In the genomic region with DNA sequence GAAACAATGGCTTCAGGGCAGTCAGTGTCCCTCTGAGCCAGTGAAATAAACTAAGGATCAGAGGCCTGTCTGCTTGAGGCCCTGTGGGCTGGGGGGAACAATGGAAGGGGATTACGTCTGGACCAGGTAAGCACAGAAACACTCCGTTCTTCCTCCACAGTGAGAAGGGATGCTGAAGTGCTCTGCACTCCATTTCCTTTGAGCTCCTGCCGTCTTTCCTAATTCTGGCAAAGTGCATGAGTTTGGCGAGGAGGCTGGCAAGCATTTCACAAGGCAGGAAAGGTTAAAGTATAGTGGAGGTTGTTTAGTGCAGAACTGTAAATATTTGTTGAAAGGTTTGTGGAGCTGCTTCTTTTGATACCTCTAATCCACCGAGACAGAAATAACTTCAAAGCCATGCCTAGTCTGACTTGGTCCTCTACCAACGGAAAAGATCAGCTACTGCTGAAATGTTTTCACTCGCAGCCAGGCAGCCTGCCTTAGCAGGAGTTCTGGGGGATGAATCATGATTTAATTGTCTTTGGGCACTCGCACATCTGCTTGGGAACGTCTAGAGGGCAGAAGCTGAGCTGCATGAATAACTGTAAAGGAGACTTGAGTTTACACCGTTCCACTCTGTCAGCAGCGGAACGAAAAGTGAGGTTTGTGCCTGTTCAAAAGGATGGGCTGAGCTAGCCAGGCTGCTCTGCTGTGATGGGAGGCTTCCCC, we compare ENCODE assay signal across 8 mouse cellular contexts.
DNase-seq lines count a peak whose midpoint lies in the region; ATAC-seq lines count a peak whose summit lies in the region.
"Had no signal": no experiment of that assay in that cellular context is flagged by ENCODE, and none has a peak within 500 bp of the region (broad histone marks: within the 10 kb centered on the region; RNA-seq: fewer than 3 reads in every experiment).

No protein-coding gene starts in this region.

- no peak overlapping the region for H3K4me3 ChIP-seq in forebrain, embryonic 11.5 days (ENCODE audit: low read depth, low read length)
- H3K4me3 ChIP-seq: liver, embryonic 15.5 days had no signal

- H3K27me3 ChIP-seq in forebrain, embryonic 11.5 days (ENCODE audit: control insufficient read depth, insufficient read depth, low read length), result no peaks in the 10 kb centered on the region
- H3K27me3 ChIP-seq: liver, embryonic 15.5 days had no signal

- 7% methylated on average over 12 of the region's 12 CpGs for WGBS in forebrain, embryonic 11.5 days

- no peak overlapping the region for H3K9ac ChIP-seq in forebrain, embryonic 11.5 days (ENCODE audit: low read length)
- H3K9ac ChIP-seq: liver, embryonic 15.5 days had no signal

- 0 out of 2 replicates have a peak overlapping the region, but pooled peaks have one; percentile 0 for H3K4me2 ChIP-seq in forebrain, embryonic 11.5 days (ENCODE audit: low read depth, low read length, severe bottlenecking)
- H3K4me2 ChIP-seq: liver, embryonic 15.5 days had no signal

- H3K36me3 ChIP-seq in forebrain, embryonic 11.5 days (ENCODE audit: control insufficient read depth, insufficient read depth, low read length), result no peaks in the 10 kb centered on the region
- H3K36me3 ChIP-seq: liver, embryonic 15.5 days had no signal

- intact Hi-C loops in left cerebral cortex, postnatal 4 days (cut with DNase I), result loop anchor here (10.0 kb wide), 1 partner anchor 132 kb away; no protein-coding TSS in a partner anchor
- intact Hi-C loops in left cerebral cortex, postnatal 25 days (cut with DNase I), result no loop called here

- no peaks in the 10 kb centered on the region; the same call in 1 of the 2 replicates for H3K4me1 ChIP-seq in forebrain, embryonic 11.5 days (replicated peaks; ENCODE audit: control insufficient read depth, insufficient read depth, low read length)
- H3K4me1 ChIP-seq: liver, embryonic 15.5 days had no signal

- H3K9me3 ChIP-seq in forebrain, embryonic 11.5 days (ENCODE audit: control insufficient read depth, low read length), result no peaks in the 10 kb centered on the region
- H3K9me3 ChIP-seq: liver, embryonic 15.5 days had no signal

- ATAC-seq in forebrain, embryonic 11.5 days (replicated peaks; ENCODE audit: low FRiP score), result no peak

- DNase-seq in left cerebral cortex, adult 9 months (ENCODE audit: low spot score in 2 of 2), result peak; percentile 7 to 15
- no peak for DNase-seq in left cerebral cortex, postnatal 4 days
- DNase-seq in forebrain, embryonic 11.5 days (ENCODE audit: low spot score), result peak; percentile 52
- DNase-seq in left cerebral cortex, postnatal 25 days (ENCODE audit: low spot score in 2 of 2), result peak; percentile 21 to 46
- peak; percentile 27 for DNase-seq in right cerebral cortex, postnatal 25 days
- DNase-seq in adrenal gland, postnatal 25 days, result no peak
- no peak for DNase-seq in gastrocnemius, adult 18-20 months (ENCODE audit: low spot score)

- H3K27ac ChIP-seq in forebrain, embryonic 11.5 days (ENCODE audit: low read depth, low read length), result no peak overlapping the region
- H3K27ac ChIP-seq: liver, embryonic 15.5 days had no signal

Comparison
In these comparisons a context has a peak if more than half of its experiments do, and no peak if none do; other contexts are left out.
1. DNase-seq: peak in left cerebral cortex, adult 9 months (2 of 2), forebrain, embryonic 11.5 days (single experiment), left cerebral cortex, postnatal 25 days (2 of 2) and right cerebral cortex, postnatal 25 days (single experiment); none in left cerebral cortex, postnatal 4 days (single experiment), adrenal gland, postnatal 25 days (single experiment) and gastrocnemius, adult 18-20 months (single experiment).